ENCODE assay signal across 10 mouse cellular contexts in the genomic region with DNA sequence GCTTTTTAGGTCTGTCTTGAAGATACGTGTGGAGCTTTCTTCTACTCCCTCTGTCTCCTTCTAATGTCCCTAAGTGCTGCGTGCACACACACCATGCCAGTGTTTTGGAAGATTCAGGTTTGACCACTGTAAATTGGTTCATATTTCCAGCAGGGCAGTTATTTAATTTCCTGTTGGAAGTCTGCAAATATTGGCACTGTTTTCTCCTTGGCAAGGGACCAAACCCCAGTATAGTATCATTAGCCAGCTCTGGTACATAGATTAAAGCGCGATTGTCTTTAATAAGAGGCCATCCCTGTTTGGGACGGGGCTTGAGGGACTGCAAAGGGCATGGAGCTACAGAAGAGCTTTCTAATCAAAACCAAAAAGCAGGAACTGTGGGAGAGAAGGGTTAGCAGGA. TPM values are rescaled to one million over a fixed set of nuclear protein-coding genes. Genes with fewer than 3 reads are reported as not detected.
DNase-seq lines count a peak whose midpoint lies in the region; ATAC-seq and TF ChIP-seq lines count a peak whose summit lies in the region.
"Had no signal": no experiment of that assay in that cellular context is flagged by ENCODE, and none has a peak within 500 bp of the region (broad histone marks: within the 10 kb centered on the region; RNA-seq: fewer than 3 reads in every experiment).

No protein-coding gene starts in this region.

- no peak overlapping the region for H3K9ac ChIP-seq in forebrain, embryonic 14.5 days (ENCODE audit: low read length)
- no peak overlapping the region for H3K9ac ChIP-seq in forebrain, embryonic 15.5 days (replicated peaks)
- H3K9ac ChIP-seq in kidney, embryonic 15.5 days: no peak overlapping the region
- no peak overlapping the region for H3K9ac ChIP-seq in kidney, embryonic 14.5 days (ENCODE audit: low read depth, low read length)
- H3K9ac ChIP-seq in lung, postnatal 0 days (replicated peaks; ENCODE audit: low read depth): no peak overlapping the region

- no peak overlapping the region for H3K27ac ChIP-seq in forebrain, embryonic 14.5 days (ENCODE audit: low read depth, low read length)
- no peak overlapping the region for H3K27ac ChIP-seq in forebrain, embryonic 15.5 days (replicated peaks)
- H3K27ac ChIP-seq in kidney, embryonic 15.5 days: 0 out of 2 replicates have a peak overlapping the region, but pooled peaks have one; percentile 25
- no peak overlapping the region for H3K27ac ChIP-seq in kidney, embryonic 14.5 days (ENCODE audit: low read depth, low read length)
- 0 out of 2 replicates have a peak overlapping the region, but pooled peaks have one; percentile 27 for H3K27ac ChIP-seq in lung, postnatal 0 days (ENCODE audit: low read length)
- H3K27ac ChIP-seq in thymus, adult 2 months (ENCODE audit: control insufficient read depth, insufficient read depth, low read length): no peak overlapping the region

- TF ChIP-seq CTCF in lung, postnatal 0 days (IDR thresholded peaks at IDR 0.05): no peak
- no peak for TF ChIP-seq CTCF in thymus, adult 2 months (IDR thresholded peaks at IDR 0.05; ENCODE audit: borderline replicate concordance, control insufficient read depth, extremely low read depth, insufficient read depth, low read length, poor library complexity)

- DNase-seq in forebrain, embryonic 14.5 days (ENCODE audit: low spot score): peak; percentile 40
- DNase-seq in cerebellum, adult 8-10 months: peak; percentile 70
- no peak for DNase-seq in lung, postnatal 0 days (ENCODE audit: low spot score)
- DNase-seq in thymus, adult 2 months: no peak
- DNase-seq in layer of hippocampus, postnatal 36 days: no peak
- DNase-seq: heart, postnatal 10 days; right cerebral cortex, adult 18-20 months had no signal

- no peak overlapping the region for H3K4me2 ChIP-seq in forebrain, embryonic 14.5 days (ENCODE audit: low read length)
- H3K4me2 ChIP-seq in forebrain, embryonic 15.5 days (replicated peaks): no peak overlapping the region
- H3K4me2 ChIP-seq in kidney, embryonic 15.5 days: no peak overlapping the region
- no peak overlapping the region for H3K4me2 ChIP-seq in kidney, embryonic 14.5 days (replicated peaks; ENCODE audit: low read depth, low read length)
- H3K4me2 ChIP-seq in lung, postnatal 0 days (replicated peaks; ENCODE audit: low read depth, low read length): no peak overlapping the region

- TF ChIP-seq POLR2A in thymus, adult 2 months (IDR thresholded peaks at IDR 0.05; ENCODE audit: control insufficient read depth, extremely low read depth, insufficient read depth, low read length, poor library complexity): no peak

- no peaks in the 10 kb centered on the region for H3K4me1 ChIP-seq in forebrain, embryonic 14.5 days (ENCODE audit: control insufficient read depth, insufficient read depth, low read length)
- H3K4me1 ChIP-seq in forebrain, embryonic 15.5 days: 0 out of 2 replicates have a peak, but pooled peaks cover 6% of the 10 kb centered on the region
- H3K4me1 ChIP-seq in kidney, embryonic 15.5 days: peaks cover 24% of the 10 kb centered on the region; the same call in 1 of the 2 replicates
- peaks cover 5% of the 10 kb centered on the region; the same call in 1 of the 2 replicates for H3K4me1 ChIP-seq in kidney, embryonic 14.5 days (ENCODE audit: control insufficient read depth, insufficient read depth, low read length)
- peaks cover 27% of the 10 kb centered on the region; the same call in 1 of the 2 replicates for H3K4me1 ChIP-seq in lung, postnatal 0 days (ENCODE audit: insufficient read depth, low read depth, low read length)
- H3K4me1 ChIP-seq in thymus, adult 2 months (replicated peaks; ENCODE audit: control insufficient read depth, insufficient read depth, low read length): no peaks in the 10 kb centered on the region

- WGBS in forebrain, embryonic 14.5 days: 51% methylated on average over 5 of the region's 5 CpGs
- WGBS in forebrain, embryonic 15.5 days: 55% methylated on average over 5 of the region's 5 CpGs
- 66% methylated on average over 5 of the region's 5 CpGs for WGBS in kidney, embryonic 15.5 days
- 81% methylated on average over 5 of the region's 5 CpGs for WGBS in kidney, embryonic 14.5 days
- 13% methylated on average over 5 of the region's 5 CpGs for WGBS in lung, postnatal 0 days
- 86% methylated on average over 5 of the region's 5 CpGs for WGBS in thymus, adult 2 months

- H3K9me3 ChIP-seq in forebrain, embryonic 14.5 days (replicated peaks; ENCODE audit: control insufficient read depth, low read length): no peaks in the 10 kb centered on the region
- H3K9me3 ChIP-seq in forebrain, embryonic 15.5 days: no peaks in the 10 kb centered on the region
- H3K9me3 ChIP-seq in kidney, embryonic 15.5 days (replicated peaks): no peaks in the 10 kb centered on the region
- no peaks in the 10 kb centered on the region for H3K9me3 ChIP-seq in kidney, embryonic 14.5 days (ENCODE audit: control insufficient read depth, low read length)
- H3K9me3 ChIP-seq in lung, postnatal 0 days (ENCODE audit: low read length): no peaks in the 10 kb centered on the region

- H3K4me3 ChIP-seq in forebrain, embryonic 14.5 days (ENCODE audit: low read depth, low read length): no peak overlapping the region
- H3K4me3 ChIP-seq in forebrain, embryonic 15.5 days: no peak overlapping the region
- no peak overlapping the region for H3K4me3 ChIP-seq in kidney, embryonic 15.5 days (replicated peaks)
- no peak overlapping the region for H3K4me3 ChIP-seq in kidney, embryonic 14.5 days (ENCODE audit: low read length)
- H3K4me3 ChIP-seq in lung, postnatal 0 days (ENCODE audit: low read depth, low read length): no peak overlapping the region
- H3K4me3 ChIP-seq in thymus, adult 2 months (ENCODE audit: control insufficient read depth, insufficient read depth, low read length): no peak overlapping the region

- ATAC-seq in forebrain, embryonic 14.5 days: no peak
- no peak for ATAC-seq in forebrain, embryonic 15.5 days (replicated peaks)
- ATAC-seq in kidney, embryonic 15.5 days (replicated peaks; ENCODE audit: low FRiP score): no peak
- ATAC-seq in kidney, embryonic 14.5 days (ENCODE audit: low FRiP score, low TSS enrichment): no peak
- ATAC-seq in lung, postnatal 0 days: peak; percentile 17; the same call in 1 of the 2 replicates

- no peaks in the 10 kb centered on the region for H3K27me3 ChIP-seq in forebrain, embryonic 14.5 days (replicated peaks; ENCODE audit: control insufficient read depth, insufficient read depth, low read length)
- H3K27me3 ChIP-seq in forebrain, embryonic 15.5 days: no peaks in the 10 kb centered on the region
- no peaks in the 10 kb centered on the region for H3K27me3 ChIP-seq in kidney, embryonic 15.5 days
- H3K27me3 ChIP-seq in kidney, embryonic 14.5 days (ENCODE audit: control insufficient read depth, insufficient read depth, low read length): no peaks in the 10 kb centered on the region
- no peaks in the 10 kb centered on the region for H3K27me3 ChIP-seq in lung, postnatal 0 days (replicated peaks; ENCODE audit: insufficient read depth, low read length)
- H3K27me3 ChIP-seq in thymus, adult 2 months (ENCODE audit: control insufficient read depth, insufficient read depth, low read length): no peaks in the 10 kb centered on the region

- H3K36me3 ChIP-seq in forebrain, embryonic 14.5 days (ENCODE audit: control insufficient read depth, insufficient read depth, low read length): no peaks in the 10 kb centered on the region
- no peaks in the 10 kb centered on the region for H3K36me3 ChIP-seq in forebrain, embryonic 15.5 days
- no peaks in the 10 kb centered on the region for H3K36me3 ChIP-seq in kidney, embryonic 15.5 days
- no peaks in the 10 kb centered on the region for H3K36me3 ChIP-seq in kidney, embryonic 14.5 days (ENCODE audit: control insufficient read depth, insufficient read depth, low read length)
- H3K36me3 ChIP-seq in lung, postnatal 0 days (ENCODE audit: insufficient read depth, low read length): no peaks in the 10 kb centered on the region
- H3K36me3 ChIP-seq in thymus, adult 2 months (ENCODE audit: control insufficient read depth, insufficient read depth, low read length): no peaks in the 10 kb centered on the region

- TF ChIP-seq EP300 in lung, postnatal 0 days (IDR thresholded peaks at IDR 0.05): no peak

RNA-seq across cellular contexts. Expression of a gene that starts 33.6 kb away (rescaled TPM):
- 0.84 and 1.1 TPM in 2 replicates for polyA plus RNA-seq in forebrain, embryonic 14.5 days (2014; fragmentation: Nextera tagmentation; extraction: Ambion mirVana)
- polyA plus RNA-seq in forebrain, embryonic 15.5 days (2015; fragmentation: Nextera tagmentation; extraction: Ambion mirVana): 0.76 and 0.97 TPM in 2 replicates
- 10.5 and 11.1 TPM in 2 replicates for polyA plus RNA-seq in kidney, embryonic 15.5 days (2015; fragmentation: Nextera tagmentation; extraction: Ambion mirVana)
- 11.3 and 12.8 TPM in 2 replicates for polyA plus RNA-seq in kidney, embryonic 14.5 days (2014; fragmentation: Nextera tagmentation; extraction: Ambion mirVana)
- 5.5 and 6.2 TPM in 2 replicates for polyA plus RNA-seq in lung, postnatal 0 days (2015; fragmentation: Nextera tagmentation; extraction: Ambion mirVana)
- polyA plus RNA-seq in thymus, adult 2 months (2012; rRNA removed): 0.65 and 0.84 TPM in 2 replicates
- 1 to 10 TPM; 5.3 to 5.8 TPM for total RNA-seq in layer of hippocampus, postnatal 36 days (2021)

Comparison
In these comparisons a context has a peak if more than half of its experiments do, and no peak if none do; other contexts are left out.
1. H3K27ac ChIP-seq: peak in kidney, embryonic 15.5 days (single experiment) and lung, postnatal 0 days (single experiment); none in forebrain, embryonic 14.5 days (single experiment), forebrain, embryonic 15.5 days (single experiment), kidney, embryonic 14.5 days (single experiment) and thymus, adult 2 months (single experiment).
2. DNase-seq: peak in forebrain, embryonic 14.5 days (single experiment) and cerebellum, adult 8-10 months (single experiment); none in lung, postnatal 0 days (single experiment), thymus, adult 2 months (single experiment) and layer of hippocampus, postnatal 36 days (0 of 2).